Mouse (Mus musculus): ENCODE measurements at regions not wholly inside any gene's neighbourhood (a gene's known extent, or its start where the extent isn't known, plus 50 kb on each side); places are given as distances from the start of the nearest gene placed in this dataset.

- DNase-seq (ENCODE audit: low spot score in 2 of 2), result no peak
These were observed 159.2 kb upstream of the Zfp706 start for GRCm38 (mm10) chr15:37166744-37167143.

- no peak for DNase-seq (ENCODE audit: low spot score in 2 of 2)
These were observed 158.4 kb upstream of the Zfp706 start for GRCm38 (mm10) chr15:37165887-37166507.

GRCm38 (mm10) chr15:37165216-37165615 is 157.6 kb upstream of the Zfp706 start:
- DNase-seq (ENCODE audit: low spot score in 2 of 2), result no peak

- DNase-seq (ENCODE audit: low spot score in 2 of 2), result no peak
These were observed 156.9 kb upstream of the Zfp706 start for GRCm38 (mm10) chr15:37164191-37165135.

GRCm38 (mm10) chr15:37159956-37160355 is 152.4 kb upstream of the Zfp706 start:
- DNase-seq (ENCODE audit: low spot score in 2 of 2), result no peak

- DNase-seq (ENCODE audit: low spot score in 2 of 2), result no peak
These were observed 151.8 kb upstream of the Zfp706 start for GRCm38 (mm10) chr15:37159349-37159748.

GRCm38 (mm10) chr15:37157386-37157785 is 149.8 kb upstream of the Zfp706 start:
- DNase-seq (ENCODE audit: low spot score in 2 of 2), result no peak

- no peak for DNase-seq (ENCODE audit: low spot score in 2 of 2)
These were observed 147.4 kb upstream of the Zfp706 start for GRCm38 (mm10) chr15:37154934-37155333.

GRCm38 (mm10) chr15:37153177-37153576 is 145.6 kb upstream of the Zfp706 start:
- DNase-seq (ENCODE audit: low spot score in 2 of 2), result no peak

GRCm38 (mm10) chr15:37135590-37136164 is 128.1 kb upstream of the Zfp706 start:
- peak; percentile 55 to 67 for DNase-seq (ENCODE audit: low spot score in 2 of 2)

GRCm38 (mm10) chr15:37134913-37135589 is 127.5 kb upstream of the Zfp706 start:
- DNase-seq (ENCODE audit: low spot score in 2 of 2), result peak; percentile 26 to 43

- DNase-seq (ENCODE audit: low spot score in 2 of 2), result peak in 1 of 2 experiments; percentile 10
These were observed 126.8 kb upstream of the Zfp706 start for GRCm38 (mm10) chr15:37134386-37134785.

GRCm38 (mm10) chr15:37133916-37134315 is 126.3 kb upstream of the Zfp706 start:
- DNase-seq (ENCODE audit: low spot score in 2 of 2), result no peak

GRCm38 (mm10) chr15:37127681-37128080 is 120.1 kb upstream of the Zfp706 start:
- no peak for DNase-seq (ENCODE audit: low spot score in 2 of 2)

- DNase-seq (ENCODE audit: low spot score in 2 of 2), result no peak
These were observed 119.6 kb upstream of the Zfp706 start for GRCm38 (mm10) chr15:37127170-37127569.

- DNase-seq (ENCODE audit: low spot score in 2 of 2), result no peak
These were observed 118.2 kb upstream of the Zfp706 start for GRCm38 (mm10) chr15:37125823-37126222.

- DNase-seq (ENCODE audit: low spot score in 2 of 2), result no peak
These were observed 117.4 kb upstream of the Zfp706 start for GRCm38 (mm10) chr15:37124951-37125350.

GRCm38 (mm10) chr15:37124299-37124698 is 116.7 kb upstream of the Zfp706 start:
- no peak for DNase-seq (ENCODE audit: low spot score in 2 of 2)

GRCm38 (mm10) chr15:37120381-37120780 is 112.8 kb upstream of the Zfp706 start:
- DNase-seq (ENCODE audit: low spot score in 2 of 2), result peak; percentile 89 to 91

- peak; percentile 59 to 71 for DNase-seq (ENCODE audit: low spot score in 2 of 2)
These were observed 106.5 kb upstream of the Zfp706 start for GRCm38 (mm10) chr15:37114119-37114518.

- no peak for DNase-seq (ENCODE audit: low spot score in 2 of 2)
These were observed 102.9 kb upstream of the Zfp706 start for GRCm38 (mm10) chr15:37110462-37110861.

All from adrenal gland, adult 18-20 months (tissue).